Mouse (Mus musculus): ENCODE data around the gene Tor1b.

Tor1b gene

DNA sequence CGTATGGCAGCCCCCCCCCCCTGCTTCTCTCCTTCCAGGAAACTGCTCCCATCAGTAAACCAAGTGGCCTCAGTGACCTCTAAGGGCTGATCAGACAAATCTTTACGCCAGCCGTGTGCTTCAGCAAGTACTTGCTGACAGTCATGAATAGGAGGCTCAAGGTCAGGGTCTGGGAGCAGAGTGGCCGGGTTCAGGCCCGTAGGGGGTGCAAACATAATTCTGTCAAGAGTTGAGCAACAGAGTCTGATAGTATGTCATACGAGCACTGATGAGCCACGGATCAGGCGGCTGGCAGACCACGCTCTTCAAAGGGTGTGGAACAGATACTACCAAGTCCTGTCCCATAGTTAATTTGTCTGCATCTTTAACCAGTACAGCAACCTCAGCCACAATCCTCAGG, 37.5 kb downstream of the Tor1b start:
- DNase-seq (ENCODE audit: low spot score in 2 of 2) = no peak

DNA sequence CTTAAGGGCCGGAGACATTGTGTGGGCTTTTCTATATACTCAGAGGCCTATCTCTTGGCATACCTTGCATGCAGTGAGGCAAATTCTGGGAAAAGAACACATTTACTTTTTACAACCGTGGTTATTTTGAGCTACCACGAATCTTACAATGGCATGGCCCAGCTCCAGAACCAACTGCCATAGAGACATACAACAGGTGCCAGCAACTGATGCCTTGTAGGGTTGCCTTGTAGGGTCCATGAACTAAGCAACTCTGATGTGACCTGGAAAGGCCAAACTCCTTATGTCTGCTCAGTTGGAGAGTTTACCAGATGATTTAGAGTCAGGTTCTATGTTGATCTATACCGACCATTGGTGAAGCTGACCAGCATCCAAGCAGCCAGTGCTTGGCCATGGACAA, 42.1 kb downstream of the Tor1b start:
- DNase-seq (ENCODE audit: low spot score in 2 of 2) = no peak

DNA sequence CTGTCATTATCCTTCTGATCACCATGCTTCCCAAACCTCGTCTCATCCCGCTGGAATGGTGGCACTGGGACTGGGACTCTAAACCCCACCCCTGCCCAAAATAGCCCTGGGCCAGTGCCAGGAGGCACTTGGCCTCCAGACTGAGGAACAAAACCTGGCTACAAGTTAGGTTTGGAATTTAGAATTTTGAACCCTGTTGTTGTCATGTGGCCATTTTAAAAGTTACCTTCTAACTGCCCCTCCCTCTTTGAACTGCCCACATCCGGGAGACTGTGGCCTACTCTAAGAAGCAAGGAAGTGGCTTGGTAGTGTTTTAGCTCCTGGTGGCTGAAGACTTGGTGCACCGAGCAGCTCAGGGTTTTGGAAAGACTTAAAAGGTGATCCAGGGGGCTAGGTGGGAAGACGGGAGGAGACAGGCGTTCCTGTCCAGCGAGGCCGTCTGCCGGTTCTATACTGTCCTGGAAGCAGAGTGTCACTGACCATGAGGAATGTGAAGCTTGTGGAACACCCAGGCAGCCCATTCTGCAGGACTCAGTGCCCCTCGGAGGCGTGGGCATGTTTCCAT, 42.8 kb downstream of the Tor1b start:
- no peak for DNase-seq (ENCODE audit: low spot score in 2 of 2)

DNA sequence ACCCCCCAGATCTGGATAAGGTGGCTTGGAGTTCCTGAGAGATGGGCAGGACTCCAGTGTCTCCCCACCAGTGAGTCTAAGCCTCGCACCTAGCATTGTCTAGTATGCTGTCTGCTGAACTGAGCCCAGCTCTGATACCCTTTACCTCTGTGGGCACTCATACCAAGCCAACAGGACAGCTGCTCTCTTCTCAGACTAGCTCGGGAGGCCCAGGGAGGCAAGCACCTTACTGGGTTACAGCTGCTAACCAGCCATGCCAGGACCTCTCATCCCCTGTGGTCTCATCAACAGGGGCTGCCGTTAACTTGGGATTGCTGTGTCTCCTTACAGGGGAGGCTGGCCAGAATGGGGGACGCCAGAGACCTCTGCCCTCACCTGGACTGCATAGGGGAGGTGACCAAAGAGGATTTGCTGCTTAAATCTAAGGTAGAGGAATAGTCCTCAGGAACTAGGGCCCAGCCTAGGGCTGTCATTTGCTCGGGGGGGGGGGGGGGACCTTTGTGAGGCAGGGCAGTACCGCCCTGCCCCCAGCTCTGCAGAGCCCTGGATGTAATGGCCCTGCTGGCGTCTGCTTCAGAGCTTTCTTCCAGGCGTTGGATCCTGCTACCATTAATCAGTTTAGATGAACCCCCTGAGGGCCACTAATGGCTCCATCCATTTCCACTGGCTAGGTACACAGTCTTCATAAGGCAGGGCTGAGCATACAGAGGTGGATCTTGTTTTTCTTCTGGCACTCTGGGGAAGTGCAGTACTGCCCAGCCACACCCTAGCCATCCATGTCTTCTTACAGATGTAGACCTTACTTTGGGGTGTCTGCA, 45.9 kb downstream of the Tor1b start:
- no peak for DNase-seq (ENCODE audit: low spot score in 2 of 2)

DNA sequence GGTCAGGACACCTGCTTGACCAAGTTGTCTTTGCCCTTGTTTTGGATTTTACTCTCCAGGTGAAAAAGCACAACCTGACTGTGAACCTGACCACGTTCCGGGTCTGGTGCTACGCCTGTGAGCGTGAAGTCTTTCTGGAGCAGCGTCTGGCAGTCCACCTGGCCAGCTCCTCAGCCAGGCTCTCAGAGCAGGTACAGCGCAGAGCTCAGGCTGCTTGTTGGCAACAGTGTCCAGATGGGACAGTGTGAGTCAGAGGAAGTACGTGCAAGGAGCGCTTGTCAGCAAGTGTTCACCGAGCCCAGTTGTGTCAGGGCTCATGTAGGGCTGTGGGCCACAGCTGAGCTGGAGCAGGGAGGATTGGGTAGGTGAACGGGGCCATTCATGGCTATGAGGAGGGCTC, 50.1 kb downstream of the Tor1b start:
- DNase-seq (ENCODE audit: low spot score in 2 of 2) = no peak

DNA sequence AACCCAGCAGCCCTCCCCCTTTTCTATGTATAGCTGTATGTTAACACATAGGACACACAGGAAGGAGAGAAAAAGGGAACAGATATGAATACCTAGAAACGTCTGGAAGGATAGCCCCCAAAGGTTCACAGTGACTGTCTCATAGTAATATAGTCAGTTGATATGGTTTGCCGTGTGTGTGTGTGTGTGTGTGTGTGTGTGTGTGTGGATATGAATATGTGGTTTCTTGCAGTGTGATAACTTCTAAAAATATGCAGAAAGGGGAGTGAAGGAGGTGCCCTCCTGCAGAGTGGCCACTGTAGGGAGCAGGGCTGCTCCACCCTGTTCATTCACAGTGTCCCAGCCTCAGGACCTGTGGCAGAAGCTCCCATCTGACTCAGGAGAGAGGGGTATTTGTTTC, 52.7 kb downstream of the Tor1b start:
- no peak for DNase-seq (ENCODE audit: low spot score in 2 of 2)

DNA sequence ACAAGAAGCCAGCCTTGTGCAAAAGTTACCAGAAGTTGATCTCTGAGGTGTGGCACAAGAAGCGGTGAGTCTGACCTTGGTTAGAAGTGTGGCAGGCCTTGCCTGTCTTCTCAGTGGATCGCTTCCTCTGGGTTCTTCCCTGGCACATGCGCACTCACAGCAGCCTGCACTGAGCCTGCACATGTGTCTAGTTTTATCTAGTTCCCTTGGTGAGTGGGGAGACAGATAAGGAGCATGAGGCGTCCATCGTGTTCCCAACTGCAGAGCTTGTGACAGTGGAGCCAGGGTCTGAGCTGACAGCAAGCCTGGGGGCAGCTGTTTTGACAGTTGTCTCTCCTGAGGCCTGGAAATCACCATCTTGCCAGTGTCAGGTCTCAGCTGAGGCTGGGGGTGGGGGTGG, 53.7 kb downstream of the Tor1b start:
- no peak for DNase-seq (ENCODE audit: low spot score in 2 of 2)

DNA sequence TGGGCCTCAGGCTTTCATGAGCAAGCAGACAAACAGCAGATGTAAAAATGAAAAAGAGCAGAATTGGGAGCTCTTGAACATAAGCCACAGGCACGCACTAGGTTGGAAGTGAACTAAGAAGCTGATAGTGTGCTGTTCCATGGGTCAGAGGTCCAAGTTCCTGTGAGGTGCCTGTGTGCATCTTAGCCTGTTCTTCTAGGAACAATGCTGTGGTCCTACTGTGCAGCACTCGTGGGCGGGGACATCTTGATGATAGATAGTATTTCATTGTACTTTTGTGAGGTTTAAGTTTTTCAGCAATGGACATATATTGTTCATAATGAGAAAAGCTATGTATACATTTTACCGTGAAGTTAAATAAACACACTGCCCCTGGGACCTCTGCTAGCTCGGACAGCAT, 54.4 kb downstream of the Tor1b start:
- DNase-seq (ENCODE audit: low spot score in 2 of 2) = no peak

All from cerebellum, postnatal 4 days (tissue).